Mouse (Mus musculus): ENCODE measurements at regions not wholly inside any gene's neighbourhood (a gene's known extent, or its start where the extent isn't known, plus 50 kb on each side); places are given as distances from the start of the nearest gene placed in this dataset.
"Not testable (repeated sequence)": the region's sequence is repeated elsewhere in the genome, so short reads cannot be mapped to it uniquely, and the experiment has no call there.

GRCm38 (mm10) chr10:43674749-43675148, 96.7 kb downstream of the Cd24a start:
- no peak for DNase-seq

- DNase-seq, result not testable (repeated sequence)
Observed at GRCm38 (mm10) chr10:43675495-43675894, 97.4 kb downstream of the Cd24a start.

GRCm38 (mm10) chr10:43676289-43676688, 98.2 kb downstream of the Cd24a start:
- DNase-seq, result no peak

- no peak for DNase-seq
Observed at GRCm38 (mm10) chr10:43684247-43685033, 106.4 kb downstream of the Cd24a start.

- no peak for DNase-seq
Observed at GRCm38 (mm10) chr10:43689161-43689913, 111.3 kb downstream of the Cd24a start.

GRCm38 (mm10) chr10:43689914-43690316, 111.8 kb downstream of the Cd24a start:
- DNase-seq, result no peak

- no peak for DNase-seq
Observed at GRCm38 (mm10) chr10:43693974-43694373, 115.9 kb downstream of the Cd24a start.

- no peak for DNase-seq
Observed at GRCm38 (mm10) chr10:43694508-43694907, 116.4 kb downstream of the Cd24a start.

- no peak for DNase-seq
Observed at GRCm38 (mm10) chr10:43695470-43695869, 117.4 kb downstream of the Cd24a start.

- no peak for DNase-seq
Observed at GRCm38 (mm10) chr10:43697917-43698316, 119.8 kb downstream of the Cd24a start.

- no peak for DNase-seq
Observed at GRCm38 (mm10) chr10:43700371-43701289, 122.5 kb downstream of the Cd24a start.

- no peak for DNase-seq
Observed at GRCm38 (mm10) chr10:43702895-43703294, 124.8 kb downstream of the Cd24a start.

GRCm38 (mm10) chr10:43706001-43706988, 128.2 kb downstream of the Cd24a start:
- DNase-seq, result no peak

GRCm38 (mm10) chr10:43707011-43707410, 128.9 kb downstream of the Cd24a start:
- DNase-seq, result no peak

GRCm38 (mm10) chr10:43707821-43708373, 129.8 kb downstream of the Cd24a start:
- no peak for DNase-seq

GRCm38 (mm10) chr10:43709278-43710033, 131.4 kb downstream of the Cd24a start:
- no peak for DNase-seq

- DNase-seq, result no peak
Observed at GRCm38 (mm10) chr10:43710186-43710885, 132.3 kb downstream of the Cd24a start.

- DNase-seq, result no peak
Observed at GRCm38 (mm10) chr10:43710886-43711256, 132.8 kb downstream of the Cd24a start.

GRCm38 (mm10) chr10:43712657-43713056, 134.6 kb downstream of the Cd24a start:
- no peak for DNase-seq

- DNase-seq, result no peak
Observed at GRCm38 (mm10) chr10:43718768-43719167, 140.7 kb downstream of the Cd24a start.
